Mouse (Mus musculus) myocyte (in vitro differentiated cells): ENCODE measurements around the gene Btbd2. TPM values are rescaled to one million over a fixed set of nuclear protein-coding genes. Genes with fewer than 3 reads are reported as not detected.

ENCODE experiments used
- H3K27me3 ChIP-seq: one replicate; pipeline ENCODE4 v1.6.1; 2011; ENCODE audit not compliant: control insufficient read depth, insufficient read depth, insufficient read length
- H3K36me3 ChIP-seq: one replicate; pipeline ENCODE4 v1.6.1; 2011; ENCODE audit not compliant: control insufficient read depth, insufficient read depth
- H3K4me2 ChIP-seq: one replicate; pipeline ENCODE4 v1.6.1; 2011; ENCODE audit warnings: low read depth, control low read depth
- H3K4me3 ChIP-seq: one replicate; pipeline ENCODE4 v1.5.1; 2011; ENCODE audit warnings: mild to moderate bottlenecking, control low read depth, moderate library complexity
- H3K79me2 ChIP-seq: one replicate; pipeline ENCODE4 v1.6.1; 2011; ENCODE audit not compliant: control insufficient read depth, insufficient read depth
- H3ac ChIP-seq: one replicate; pipeline ENCODE4 v1.6.1; 2011; ENCODE audit not compliant: control insufficient read depth, insufficient read length
- CEBPB ChIP-seq: IDR thresholded peaks from 2 replicates; pipeline ENCODE4 v1.6.1; 2011; ENCODE audit warnings: mild to moderate bottlenecking, moderate library complexity; ENCODE audit not compliant: poor library complexity, insufficient read depth, severe bottlenecking
- E2F4 ChIP-seq: IDR thresholded peaks from one replicate; pipeline ENCODE4 v1.6.1; 2011; ENCODE audit warnings: mild to moderate bottlenecking, control low read depth, moderate library complexity; ENCODE audit not compliant: insufficient read depth
- MAX ChIP-seq: IDR thresholded peaks from one replicate; pipeline ENCODE4 v1.6.1; 2011; ENCODE audit warnings: low read depth, mild to moderate bottlenecking, control low read depth
- MYOD1 ChIP-seq, 3 experiments: IDR thresholded peaks; one replicate each; pipeline ENCODE4 v1.6.1; 2011; ENCODE audit warnings: control low read depth in 2 of 3, low read depth in 2 of 3, mild to moderate bottlenecking in 2 of 3, moderate library complexity in 1 of 3; ENCODE audit not compliant: insufficient read length in 2 of 3, control insufficient read depth in 1 of 3
- MYOG ChIP-seq, 3 experiments: IDR thresholded peaks; one replicate each; pipeline ENCODE4 v1.6.1; 2011; ENCODE audit warnings: control low read depth in 2 of 3, low read depth in 2 of 3, mild to moderate bottlenecking in 2 of 3; ENCODE audit not compliant: insufficient read length in 2 of 3, control insufficient read depth in 1 of 3, insufficient read depth in 1 of 3
- POLR2A ChIP-seq: IDR thresholded peaks from one replicate; pipeline ENCODE4 v1.6.1; 2011; ENCODE audit warnings: low read depth, mild to moderate bottlenecking, control low read depth, moderate library complexity; ENCODE audit not compliant: insufficient read length
- POLR2AphosphoS2 ChIP-seq: IDR thresholded peaks from one replicate; pipeline ENCODE4 v1.6.1; 2011; ENCODE audit warnings: low read depth, control low read depth; ENCODE audit not compliant: insufficient read length
- REST ChIP-seq: IDR thresholded peaks from one replicate; pipeline ENCODE4 v1.6.1; 2011; ENCODE audit warnings: mild to moderate bottlenecking, control low read depth, moderate library complexity; ENCODE audit not compliant: insufficient read depth, insufficient read length
- SRF ChIP-seq: IDR thresholded peaks from one replicate; pipeline ENCODE4 v1.6.1; 2011; ENCODE audit warnings: low read depth; ENCODE audit not compliant: control insufficient read depth, insufficient read length
- TCF12 ChIP-seq: IDR thresholded peaks from one replicate; pipeline ENCODE4 v1.6.1; 2011; ENCODE audit warnings: mild to moderate bottlenecking, control low read depth; ENCODE audit not compliant: poor library complexity, insufficient read depth, severe bottlenecking
- TCF3 ChIP-seq: IDR thresholded peaks from one replicate; pipeline ENCODE4 v1.6.1; 2011; ENCODE audit warnings: low read depth, control low read depth; ENCODE audit not compliant: insufficient read length
- USF1 ChIP-seq: IDR thresholded peaks from one replicate; pipeline ENCODE4 v1.6.1; 2011; ENCODE audit warnings: low read depth, mild to moderate bottlenecking, control low read depth, moderate library complexity
- polyA plus RNA-seq: library from polyadenylated mRNA; unstranded; fragments of >200 nt; fragmentation: generic; extraction: Trizol; gene quantifications from one replicate; pipeline ENCODE4 v1.2.1, GENCODE M21; 2012; ENCODE audit warnings: missing spikeins

Gene Btbd2
- polyA plus RNA-seq, 1 experiment, result 55.9 TPM

GRCm38 (mm10) chr10:80614351-80614750 lies 42.5 kb downstream of the Btbd2 start:
- Histone ChIP-seq H3ac (no peak overlapping the region), H3K79me2 (no peaks in the 10 kb centered on the region), H3K36me3 (peaks cover 5% of the 10 kb centered on the region), H3K4me2 (no peak overlapping the region), H3K4me3 (no peak overlapping the region), H3K27me3 (no peaks in the 10 kb centered on the region)
- no peak for TF ChIP-seq E2F4

- peaks cover 9% of the 10 kb centered on the region for H3K36me3 ChIP-seq
Measured at GRCm38 (mm10) chr10:80613821-80614220, 43.0 kb downstream of the Btbd2 start.

GRCm38 (mm10) chr10:80611905-80612304 lies 45.0 kb downstream of the Btbd2 start:
- Histone ChIP-seq H3K79me2 (peaks cover 5% of the 10 kb centered on the region), H3K36me3 (peaks cover 14% of the 10 kb centered on the region), H3ac (no peak overlapping the region), H3K4me3 (no peak overlapping the region), H3K27me3 (no peaks in the 10 kb centered on the region), H3K4me2 (no peak overlapping the region)
- TF ChIP-seq MYOD1 (IDR thresholded peaks at IDR 0.05; ENCODE audit: control insufficient read depth in 1 of 3, insufficient read length in 2 of 3, low read depth in 2 of 3) (no peak), REST (no peak), MAX (no peak)

More at GRCm38 (mm10) chr10:80613821-80614220, 43.0 kb downstream of the Btbd2 start:
- no peak for TF ChIP-seq POLR2AphosphoS2
- no peak for TF ChIP-seq E2F4
- TF ChIP-seq TCF12, result no peak
- no peak for TF ChIP-seq REST
- no peak for TF ChIP-seq POLR2A
- TF ChIP-seq MYOG (IDR thresholded peaks at IDR 0.05; ENCODE audit: control insufficient read depth in 1 of 3, insufficient read depth in 1 of 3, insufficient read length in 2 of 3, low read depth in 2 of 3), result no peak
- TF ChIP-seq SRF, result no peak
- no peak for TF ChIP-seq USF1
- TF ChIP-seq MYOD1 (IDR thresholded peaks at IDR 0.05; ENCODE audit: control insufficient read depth in 1 of 3, insufficient read length in 2 of 3, low read depth in 2 of 3), result no peak
- no peak for TF ChIP-seq CEBPB
- no peaks in the 10 kb centered on the region for H3K27me3 ChIP-seq
- no peaks in the 10 kb centered on the region for H3K79me2 ChIP-seq
- H3ac ChIP-seq, result no peak overlapping the region
- H3K4me3 ChIP-seq, result no peak overlapping the region
- H3K4me2 ChIP-seq, result no peak overlapping the region

- Histone ChIP-seq H3K27me3 (no peaks in the 10 kb centered on the region), H3K4me3 (no peak overlapping the region), H3K4me2 (no peak overlapping the region), H3K36me3 (peaks cover 14% of the 10 kb centered on the region), H3ac (no peak overlapping the region), H3K79me2 (peaks cover 8% of the 10 kb centered on the region)
- TF ChIP-seq MYOD1 (IDR thresholded peaks at IDR 0.05; ENCODE audit: control insufficient read depth in 1 of 3, insufficient read length in 2 of 3, low read depth in 2 of 3), result no peak
- no peak for TF ChIP-seq POLR2AphosphoS2
- no peak for TF ChIP-seq TCF12
- no peak for TF ChIP-seq USF1
- no peak for TF ChIP-seq E2F4
- TF ChIP-seq MAX, result no peak
- no peak for TF ChIP-seq MYOG (IDR thresholded peaks at IDR 0.05; ENCODE audit: control insufficient read depth in 1 of 3, insufficient read depth in 1 of 3, insufficient read length in 2 of 3, low read depth in 2 of 3)
- no peak for TF ChIP-seq POLR2A
- no peak for TF ChIP-seq SRF
- no peak for TF ChIP-seq REST
- no peak for TF ChIP-seq TCF3
- no peak for TF ChIP-seq CEBPB
Measured at GRCm38 (mm10) chr10:80611024-80611423, 45.8 kb downstream of the Btbd2 start.

GRCm38 (mm10) chr10:80610116-80610785 lies 46.6 kb downstream of the Btbd2 start:
- H3K27me3 ChIP-seq, result no peaks in the 10 kb centered on the region
- no peak overlapping the region for H3ac ChIP-seq
- peaks cover 14% of the 10 kb centered on the region for H3K36me3 ChIP-seq
- no peak overlapping the region for H3K4me2 ChIP-seq
- no peak overlapping the region for H3K4me3 ChIP-seq
- no peak for TF ChIP-seq POLR2A
- TF ChIP-seq MYOD1 (IDR thresholded peaks at IDR 0.05; ENCODE audit: control insufficient read depth in 1 of 3, insufficient read length in 2 of 3, low read depth in 2 of 3), result no peak
- TF ChIP-seq TCF3, result no peak
- no peak for TF ChIP-seq POLR2AphosphoS2
- no peak for TF ChIP-seq SRF
- no peak for TF ChIP-seq REST
- TF ChIP-seq CEBPB, result no peak
- TF ChIP-seq MAX, result no peak
- no peak for TF ChIP-seq MYOG (IDR thresholded peaks at IDR 0.05; ENCODE audit: control insufficient read depth in 1 of 3, insufficient read depth in 1 of 3, insufficient read length in 2 of 3, low read depth in 2 of 3)
- H3K79me2 ChIP-seq, result peaks cover 15% of the 10 kb centered on the region
